Mouse (Mus musculus) heart, embryonic 15.5 days (tissue): Measurements from ENCODE around the gene Cdc42bpa. TPM values are rescaled to one million over a fixed set of nuclear protein-coding genes. Genes with fewer than 3 reads are reported as not detected.

ENCODE experiments used
- ATAC-seq: fragments of 200-750 bp; cut with Nextera tagmentation; replicated peaks from 2 replicates; pipeline ENCODE4 v1.8.0; 2017; ENCODE audit warnings: low read depth, moderate TSS enrichment; ENCODE audit not compliant: insufficient number of reproducible peaks, insufficient read depth, low FRiP score
- H3K27ac ChIP-seq: fragments of 300-500 bp; sonication (generic); 2 replicates; pipeline ENCODE4 v1.5.1; 2015; ENCODE audit warnings: mild to moderate bottlenecking, inconsistent platforms
- H3K27me3 ChIP-seq: fragments of 300-500 bp; sonication (generic); 2 replicates; pipeline ENCODE4 v1.6.1; 2015; ENCODE audit warnings: inconsistent platforms
- H3K36me3 ChIP-seq: fragments of 300-500 bp; sonication (generic); 2 replicates; pipeline ENCODE4 v1.6.1; 2015; ENCODE audit warnings: mild to moderate bottlenecking, inconsistent platforms
- H3K4me1 ChIP-seq: fragments of 300-500 bp; sonication (generic); replicated peaks from 2 replicates; pipeline ENCODE4 v1.6.1; 2015; ENCODE audit warnings: inconsistent platforms
- H3K4me2 ChIP-seq: fragments of 300-500 bp; sonication (generic); 2 replicates; pipeline ENCODE4 v1.6.1; 2015; ENCODE audit warnings: inconsistent platforms, mild to moderate bottlenecking, moderate library complexity
- H3K4me3 ChIP-seq: fragments of 300-500 bp; sonication (generic); 2 replicates; pipeline ENCODE4 v1.5.1; 2015; ENCODE audit warnings: mild to moderate bottlenecking, inconsistent platforms
- H3K9ac ChIP-seq: fragments of 300-500 bp; sonication (generic); 2 replicates; pipeline ENCODE4 v1.6.1; 2015; ENCODE audit warnings: mild to moderate bottlenecking, inconsistent platforms
- H3K9me3 ChIP-seq: fragments of 300-500 bp; sonication (generic); replicated peaks from 2 replicates; pipeline ENCODE4 v1.6.1; 2016; ENCODE audit warnings: inconsistent platforms
- WGBS: fragments of 180-500 bp; shearing (Covaris S2); methylation state at CpG from one replicate; pipeline ENCODE4 v1.1.7; 2015; ENCODE audit warnings: mixed read lengths; 5-methylcytosine and 5-hydroxymethylcytosine counted together
- polyA plus RNA-seq: library from polyadenylated mRNA; unstranded; fragments of >200 nt; fragmentation: Nextera tagmentation; extraction: Ambion mirVana; gene quantifications from 2 replicates; pipeline ENCODE4 v1.2.1, GENCODE M21; 2015

The Cdc42bpa gene
- polyA plus RNA-seq, 1 experiment from 2014 or later = 11.4 TPM

DNA sequence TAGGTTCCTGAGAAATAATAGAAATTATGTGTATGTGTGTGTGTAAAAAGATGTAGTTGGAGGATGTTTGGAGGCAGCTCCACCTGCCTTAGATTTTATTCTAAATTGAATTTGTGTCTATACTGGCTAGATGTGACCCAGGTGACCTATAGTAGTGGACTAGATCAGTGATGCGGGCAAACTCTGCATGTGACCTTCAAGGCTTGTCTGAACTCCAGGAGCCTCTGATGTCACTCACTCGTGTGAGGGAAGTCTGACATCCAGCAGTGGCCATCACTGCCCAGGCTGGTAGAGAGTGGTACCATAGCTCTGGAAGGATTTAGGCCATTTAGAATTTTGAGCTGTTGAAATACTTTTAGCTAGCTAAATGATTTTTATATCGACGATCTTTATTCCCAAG is 1.5 kb downstream of the Cdc42bpa start:
- peak overlapping the region; percentile 81 for H3K4me2 ChIP-seq
- ATAC-seq = no peak
- H3K27me3 ChIP-seq = no peaks in the 10 kb centered on the region
- no peaks in the 10 kb centered on the region for H3K9me3 ChIP-seq
- 43% methylated on average over 4 of the region's 4 CpGs for WGBS
- H3K36me3 ChIP-seq = no peaks in the 10 kb centered on the region
- peaks cover 25% of the 10 kb centered on the region for H3K4me1 ChIP-seq
- no peak overlapping the region for H3K27ac ChIP-seq
- H3K4me3 ChIP-seq = peak overlapping the region; percentile 90
- H3K9ac ChIP-seq = peak overlapping the region; percentile 43

DNA sequence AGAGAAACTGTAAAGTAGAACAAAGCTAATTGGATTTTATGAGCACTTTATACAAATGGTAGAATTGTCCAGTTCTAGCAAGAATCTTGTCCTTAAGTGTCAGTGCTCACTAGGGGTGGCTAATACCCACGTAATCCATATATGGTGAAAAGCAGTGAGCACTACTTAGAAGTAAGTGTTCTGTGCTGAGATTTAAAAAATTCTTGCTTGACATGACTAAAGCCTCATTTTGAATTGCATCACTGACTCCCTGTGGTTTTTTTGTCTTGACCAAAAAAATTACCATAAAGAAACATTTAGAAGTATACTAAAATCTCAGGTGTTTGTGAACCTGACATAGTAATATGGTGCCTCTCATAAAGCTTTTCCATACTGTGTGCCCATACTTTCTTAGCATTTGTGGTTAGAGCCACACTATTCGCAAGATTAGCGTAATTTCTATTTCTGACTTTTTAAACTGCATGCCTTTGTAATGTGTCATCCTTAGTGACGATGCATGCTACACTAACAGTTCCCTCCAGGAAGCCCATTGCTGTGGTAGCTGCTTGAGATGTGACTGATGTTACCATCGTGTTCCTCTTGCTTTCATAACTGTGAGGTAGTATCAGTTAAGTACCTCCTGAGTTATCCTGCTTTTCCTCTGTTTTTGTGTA is 9.6 kb downstream of the Cdc42bpa start:
- Histone ChIP-seq H3K9ac (no peak overlapping the region), H3K4me3 (no peak overlapping the region), H3K4me1 (peaks cover 11% of the 10 kb centered on the region), H3K4me2 (no peak overlapping the region), H3K27me3 (no peaks in the 10 kb centered on the region), H3K27ac (no peak overlapping the region), H3K9me3 (no peaks in the 10 kb centered on the region), H3K36me3 (no peaks in the 10 kb centered on the region)
- 27% methylated on average over 5 of the region's 5 CpGs for WGBS
- no peak for ATAC-seq

DNA sequence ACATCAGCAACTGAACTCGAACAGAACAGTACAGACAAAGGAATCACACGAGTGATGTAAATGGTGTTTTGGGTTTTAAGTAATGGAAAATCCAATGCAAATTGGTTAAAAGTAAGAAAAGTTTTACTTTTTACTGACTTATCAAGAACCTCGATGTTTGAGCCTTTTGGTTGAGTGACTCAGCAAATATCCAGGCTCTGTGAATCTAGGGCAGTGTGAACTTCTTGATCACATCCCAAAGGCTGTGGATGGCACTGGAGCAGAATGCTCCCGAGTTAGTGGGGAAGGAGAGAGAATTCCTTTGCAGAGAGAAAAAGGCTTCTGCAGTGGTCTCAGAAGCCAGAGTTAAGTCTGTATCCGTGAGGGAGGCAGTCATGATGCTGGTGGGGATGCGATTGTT is 14.7 kb downstream of the Cdc42bpa start:
- ATAC-seq = no peak

DNA sequence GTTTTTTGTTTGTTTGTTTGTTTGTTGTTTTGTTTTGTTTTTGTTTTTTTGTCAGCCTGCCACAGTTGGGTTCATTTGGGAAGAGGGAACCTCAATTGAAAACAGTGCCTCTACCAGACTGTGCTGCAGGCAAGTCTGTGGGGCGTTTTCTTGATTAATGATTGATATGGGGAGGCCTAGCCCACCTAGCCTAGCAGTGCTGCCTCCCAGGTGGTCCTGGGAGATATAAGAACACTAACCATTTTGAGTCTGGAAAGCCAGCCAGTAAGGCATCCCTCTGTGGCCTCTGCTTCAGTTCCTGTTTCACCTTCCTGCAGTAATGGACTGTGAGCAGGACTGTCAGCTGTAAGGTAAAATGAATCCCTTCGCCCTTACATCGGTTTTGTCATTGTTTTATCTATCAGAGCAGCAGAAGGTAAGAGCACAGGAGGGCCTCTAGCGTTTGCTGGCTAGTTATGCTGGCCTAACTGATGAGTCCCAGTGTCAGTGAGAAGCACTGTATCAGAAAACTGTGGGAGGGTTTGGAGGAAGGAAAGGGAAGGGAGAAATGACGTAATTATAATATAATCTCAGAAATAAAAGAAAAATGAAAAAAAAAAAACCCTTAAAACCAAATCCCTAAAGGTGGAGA is 15.5 kb downstream of the Cdc42bpa start:
- no peak for ATAC-seq
- H3K4me3 ChIP-seq = no peak overlapping the region
- WGBS = 56% methylated on average over 5 of the region's 5 CpGs
- no peaks in the 10 kb centered on the region for H3K9me3 ChIP-seq
- H3K4me2 ChIP-seq = no peak overlapping the region
- no peak overlapping the region for H3K27ac ChIP-seq
- no peaks in the 10 kb centered on the region for H3K27me3 ChIP-seq
- peaks cover 9% of the 10 kb centered on the region for H3K4me1 ChIP-seq
- H3K36me3 ChIP-seq = no peaks in the 10 kb centered on the region
- no peak overlapping the region for H3K9ac ChIP-seq

More for the DNA sequence above, 14.7 kb downstream of the Cdc42bpa start:
- H3K9ac ChIP-seq = no peak overlapping the region
- no peak overlapping the region for H3K4me2 ChIP-seq
- no peaks in the 10 kb centered on the region for H3K9me3 ChIP-seq
- 79% methylated on average over 6 of the region's 6 CpGs for WGBS
- no peaks in the 10 kb centered on the region for H3K36me3 ChIP-seq
- H3K27me3 ChIP-seq = no peaks in the 10 kb centered on the region
- H3K4me3 ChIP-seq = no peak overlapping the region
- H3K27ac ChIP-seq = no peak overlapping the region
- peaks cover 10% of the 10 kb centered on the region for H3K4me1 ChIP-seq

DNA sequence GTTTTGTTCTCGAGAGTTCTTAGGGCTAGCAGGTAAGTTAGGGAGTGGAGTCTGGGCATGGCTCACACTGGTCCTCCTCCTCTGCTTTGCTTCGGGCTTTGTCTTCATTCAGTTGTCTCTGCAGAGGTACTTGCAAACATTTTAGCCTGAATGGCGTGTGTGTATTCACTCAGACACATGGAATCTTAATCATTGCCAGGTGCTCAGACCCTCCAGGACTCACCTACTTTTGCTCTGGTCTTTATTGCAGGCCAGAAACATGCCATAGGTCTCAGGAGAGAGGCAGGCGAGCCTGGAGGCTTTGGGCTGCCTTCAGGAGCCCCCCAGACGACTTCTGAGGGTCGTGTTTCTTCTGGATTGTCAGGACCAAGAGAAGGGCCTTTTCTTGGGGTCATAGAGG is 17.2 kb downstream of the Cdc42bpa start:
- H3K27ac ChIP-seq = no peak overlapping the region
- peaks cover 9% of the 10 kb centered on the region for H3K4me1 ChIP-seq
- H3K27me3 ChIP-seq = no peaks in the 10 kb centered on the region
- no peaks in the 10 kb centered on the region; the same call in 1 of the 2 replicates for H3K9me3 ChIP-seq
- WGBS = 78% methylated on average over 6 of the region's 6 CpGs
- no peak overlapping the region for H3K4me3 ChIP-seq
- ATAC-seq = no peak
- H3K9ac ChIP-seq = no peak overlapping the region
- H3K36me3 ChIP-seq = no peaks in the 10 kb centered on the region
- no peak overlapping the region for H3K4me2 ChIP-seq

DNA sequence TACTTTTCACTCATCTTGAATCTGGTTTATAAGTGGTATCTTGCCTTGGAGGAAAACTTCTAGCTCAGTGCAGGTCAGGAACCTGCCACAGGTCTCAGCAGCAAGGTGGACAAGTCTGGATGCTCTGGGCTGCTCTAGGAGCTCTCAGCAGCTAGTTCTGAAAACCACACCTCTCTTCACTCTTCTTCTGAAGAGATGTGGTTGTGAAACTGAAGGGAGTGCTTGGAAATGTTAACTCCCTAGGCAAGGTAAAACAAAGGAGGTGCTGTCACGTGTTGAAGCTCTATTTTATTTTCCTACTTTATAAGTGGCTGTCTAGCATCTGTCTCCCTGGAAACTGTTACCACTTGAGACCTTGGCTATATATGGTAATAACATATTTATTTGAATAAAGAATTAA is 18.5 kb downstream of the Cdc42bpa start:
- Histone ChIP-seq H3K4me1 (peaks cover 9% of the 10 kb centered on the region), H3K4me2 (no peak overlapping the region), H3K4me3 (no peak overlapping the region), H3K36me3 (no peaks in the 10 kb centered on the region), H3K27ac (no peak overlapping the region), H3K9me3 (no peaks in the 10 kb centered on the region; the same call in 1 of the 2 replicates), H3K27me3 (no peaks in the 10 kb centered on the region), H3K9ac (no peak overlapping the region)
- 58% methylated on average over 1 of the region's 1 CpGs for WGBS
- ATAC-seq = no peak

DNA sequence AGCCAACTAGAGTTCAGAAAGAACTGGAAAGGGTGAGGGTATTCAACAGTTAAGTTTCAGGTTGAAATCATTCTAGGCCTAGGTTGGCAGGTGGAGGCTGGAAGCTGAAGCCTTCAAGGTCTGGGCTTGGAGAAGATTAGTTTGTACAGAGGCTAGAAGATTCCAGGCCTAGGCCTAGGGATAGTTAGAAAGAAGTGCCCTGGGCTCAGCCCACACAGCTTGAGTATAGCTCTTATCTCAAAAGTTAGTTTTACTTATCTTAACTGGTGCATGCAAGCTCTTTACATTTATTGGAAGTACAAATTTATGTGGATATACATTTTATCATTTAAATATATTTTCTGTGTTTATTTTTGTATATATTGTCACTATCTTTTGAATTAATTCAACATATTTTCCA is 21.4 kb downstream of the Cdc42bpa start:
- peaks cover 4% of the 10 kb centered on the region; the same call in 1 of the 2 replicates for H3K4me1 ChIP-seq
- H3K27me3 ChIP-seq = no peaks in the 10 kb centered on the region
- H3K36me3 ChIP-seq = no peaks in the 10 kb centered on the region
- no peak for ATAC-seq
- no peak overlapping the region for H3K4me2 ChIP-seq
- no peak overlapping the region for H3K9ac ChIP-seq
- H3K4me3 ChIP-seq = no peak overlapping the region
- H3K27ac ChIP-seq = no peak overlapping the region
- no peaks in the 10 kb centered on the region; the same call in 1 of the 2 replicates for H3K9me3 ChIP-seq

DNA sequence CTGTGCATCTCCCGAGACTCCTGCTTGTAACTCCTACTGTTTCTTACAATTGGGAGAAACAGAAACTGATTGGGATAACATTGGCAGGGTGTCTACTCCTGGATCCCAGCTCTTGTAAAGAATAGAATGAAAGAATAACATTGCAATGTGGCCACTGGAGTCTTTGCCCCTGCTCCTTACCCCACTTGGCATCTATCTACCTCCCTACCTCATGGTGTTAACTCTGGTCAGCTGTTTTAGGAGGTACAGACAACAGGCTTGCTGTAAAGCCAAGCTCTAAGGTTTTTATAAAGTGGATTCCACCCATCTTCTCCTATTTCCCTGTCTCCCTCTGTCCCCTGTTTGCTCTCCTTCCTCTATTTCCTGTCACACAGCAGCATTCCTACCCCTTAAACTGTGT is 21.9 kb downstream of the Cdc42bpa start:
- Histone ChIP-seq H3K9ac (no peak overlapping the region), H3K9me3 (no peaks in the 10 kb centered on the region; the same call in 1 of the 2 replicates), H3K4me1 (peaks cover 4% of the 10 kb centered on the region; the same call in 1 of the 2 replicates), H3K4me3 (no peak overlapping the region), H3K27me3 (no peaks in the 10 kb centered on the region), H3K4me2 (no peak overlapping the region), H3K36me3 (no peaks in the 10 kb centered on the region), H3K27ac (no peak overlapping the region)
- WGBS = 77% methylated on average over 1 of the region's 1 CpGs
- no peak for ATAC-seq

DNA sequence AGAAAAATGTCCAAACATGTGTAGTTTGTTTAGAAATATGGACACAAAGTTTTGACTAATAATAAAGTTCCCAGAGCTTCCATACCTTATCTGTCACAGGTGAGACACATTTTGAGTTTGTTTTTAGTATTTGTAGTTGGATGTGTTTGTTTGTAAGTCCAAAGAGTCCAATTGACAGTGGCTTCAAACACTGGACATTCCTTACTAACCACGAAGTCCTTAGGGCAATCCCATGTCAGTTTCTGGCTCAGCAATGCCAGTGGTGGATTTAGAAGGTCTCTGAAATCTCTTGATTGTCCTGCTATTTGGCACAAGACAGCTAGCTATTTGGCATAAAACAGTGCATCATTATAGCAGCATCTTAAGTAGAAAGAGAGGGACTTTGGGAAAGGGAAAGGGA is 22.7 kb downstream of the Cdc42bpa start:
- Histone ChIP-seq H3K27me3 (no peaks in the 10 kb centered on the region), H3K27ac (no peak overlapping the region), H3K4me2 (no peak overlapping the region), H3K4me3 (no peak overlapping the region), H3K9me3 (no peaks in the 10 kb centered on the region; the same call in 1 of the 2 replicates), H3K4me1 (no peaks in the 10 kb centered on the region), H3K36me3 (no peaks in the 10 kb centered on the region), H3K9ac (no peak overlapping the region)
- no peak for ATAC-seq
- WGBS = 79% methylated on average over 1 of the region's 1 CpGs

DNA sequence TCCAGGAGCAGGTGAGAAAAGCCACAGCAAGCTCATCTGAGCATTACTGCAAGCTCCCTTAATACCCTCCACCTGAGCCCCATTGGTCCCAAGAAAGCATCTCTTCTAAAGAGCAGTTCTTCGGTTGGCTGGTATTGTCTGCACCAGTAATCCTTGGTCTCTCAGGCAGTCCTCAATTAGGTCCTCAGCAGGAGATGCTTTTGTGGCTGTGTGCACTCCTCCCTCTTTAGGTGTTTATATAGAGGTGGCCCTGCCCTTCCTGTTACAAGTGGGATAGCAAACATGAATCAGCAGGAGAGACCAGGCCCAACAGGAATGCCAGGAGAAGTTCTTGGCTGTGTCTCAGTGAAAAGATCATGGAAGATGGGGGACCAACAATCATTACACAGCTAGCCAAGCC is 23.9 kb downstream of the Cdc42bpa start:
- Histone ChIP-seq H3K9me3 (no peaks in the 10 kb centered on the region; the same call in 1 of the 2 replicates), H3K27me3 (no peaks in the 10 kb centered on the region), H3K4me1 (no peaks in the 10 kb centered on the region), H3K9ac (no peak overlapping the region), H3K4me2 (no peak overlapping the region), H3K36me3 (no peaks in the 10 kb centered on the region), H3K27ac (no peak overlapping the region), H3K4me3 (no peak overlapping the region)
- no peak for ATAC-seq
- 94% methylated on average over 1 of the region's 1 CpGs for WGBS

DNA sequence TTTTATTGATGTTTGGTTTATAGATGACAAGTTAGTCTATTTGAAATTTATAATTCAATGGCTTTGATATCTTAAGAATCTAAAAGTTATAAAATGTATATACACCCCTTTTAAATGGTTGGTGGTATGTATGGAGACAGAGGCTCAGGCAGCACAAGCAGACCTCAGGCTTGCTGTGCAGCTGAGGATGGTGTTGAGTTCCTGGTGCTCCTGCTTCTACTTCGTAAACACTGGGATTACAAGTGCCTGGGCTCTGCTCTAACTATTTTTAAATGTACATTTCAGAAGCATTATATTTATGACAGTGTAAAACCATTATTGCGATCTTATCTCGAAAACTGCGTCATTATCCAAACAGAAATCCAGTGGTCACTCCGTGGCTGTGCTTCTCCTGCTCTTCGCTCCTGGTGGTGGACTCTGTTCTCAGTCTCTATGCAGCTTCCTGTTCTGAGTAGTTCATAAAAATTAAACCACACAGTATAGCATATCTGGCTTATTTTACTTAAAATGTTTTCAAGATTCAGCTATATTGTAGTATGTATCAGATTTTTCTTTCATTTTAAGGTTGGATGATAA is 31.5 kb downstream of the Cdc42bpa start:
- Histone ChIP-seq H3K4me1 (peaks cover 6% of the 10 kb centered on the region; the same call in 1 of the 2 replicates), H3K4me2 (no peak overlapping the region)
- ATAC-seq = no peak

More for the DNA sequence above, 31.5 kb downstream of the Cdc42bpa start:
- H3K9me3 ChIP-seq = no peaks in the 10 kb centered on the region
- H3K4me3 ChIP-seq = no peak overlapping the region
- no peak overlapping the region for H3K9ac ChIP-seq
- H3K36me3 ChIP-seq = no peaks in the 10 kb centered on the region
- H3K27ac ChIP-seq = no peak overlapping the region
- no peaks in the 10 kb centered on the region for H3K27me3 ChIP-seq
- 56% methylated on average over 6 of the region's 6 CpGs for WGBS
